Mouse (Mus musculus): ENCODE measurements at regions not wholly inside any gene's neighbourhood (a gene's known extent, or its start where the extent isn't known, plus 50 kb on each side); places are given as distances from the start of the nearest gene placed in this dataset.

- DNase-seq (ENCODE audit: low spot score in 2 of 2) = no peak
These were observed 251.9 kb downstream of the Foxo1 start for GRCm38 (mm10) chr3:52519910-52520608.

GRCm38 (mm10) chr3:52517808-52518207, 249.7 kb downstream of the Foxo1 start:
- no peak for DNase-seq (ENCODE audit: low spot score in 2 of 2)

GRCm38 (mm10) chr3:52516691-52517090, 248.6 kb downstream of the Foxo1 start:
- no peak for DNase-seq (ENCODE audit: low spot score in 2 of 2)

- DNase-seq (ENCODE audit: low spot score in 2 of 2) = no peak
These were observed 244.6 kb downstream of the Foxo1 start for GRCm38 (mm10) chr3:52512761-52513160.

GRCm38 (mm10) chr3:52511549-52511948, 243.4 kb downstream of the Foxo1 start:
- no peak for DNase-seq (ENCODE audit: low spot score in 2 of 2)

GRCm38 (mm10) chr3:52510831-52511230, 242.7 kb downstream of the Foxo1 start:
- no peak for DNase-seq (ENCODE audit: low spot score in 2 of 2)

- DNase-seq (ENCODE audit: low spot score in 2 of 2) = no peak
These were observed 242.1 kb downstream of the Foxo1 start for GRCm38 (mm10) chr3:52510088-52510765.

GRCm38 (mm10) chr3:52503925-52504324, 235.8 kb downstream of the Foxo1 start:
- no peak for DNase-seq (ENCODE audit: low spot score in 2 of 2)

GRCm38 (mm10) chr3:52502223-52502622, 234.1 kb downstream of the Foxo1 start:
- peak; percentile 45 to 60 for DNase-seq (ENCODE audit: low spot score in 2 of 2)

GRCm38 (mm10) chr3:52501614-52502013, 233.5 kb downstream of the Foxo1 start:
- DNase-seq (ENCODE audit: low spot score in 2 of 2) = no peak

GRCm38 (mm10) chr3:52500026-52500425, 231.9 kb downstream of the Foxo1 start:
- DNase-seq (ENCODE audit: low spot score in 2 of 2) = no peak

- DNase-seq (ENCODE audit: low spot score in 2 of 2) = no peak
These were observed 231.4 kb downstream of the Foxo1 start for GRCm38 (mm10) chr3:52499581-52499980.

- DNase-seq (ENCODE audit: low spot score in 2 of 2) = no peak
These were observed 230.5 kb downstream of the Foxo1 start for GRCm38 (mm10) chr3:52498506-52499228.

GRCm38 (mm10) chr3:52496965-52497364, 228.8 kb downstream of the Foxo1 start:
- no peak for DNase-seq (ENCODE audit: low spot score in 2 of 2)

GRCm38 (mm10) chr3:52495401-52495800, 227.3 kb downstream of the Foxo1 start:
- no peak for DNase-seq (ENCODE audit: low spot score in 2 of 2)

GRCm38 (mm10) chr3:52494924-52495323, 226.8 kb downstream of the Foxo1 start:
- no peak for DNase-seq (ENCODE audit: low spot score in 2 of 2)

GRCm38 (mm10) chr3:52479186-52479585, 211.1 kb downstream of the Foxo1 start:
- DNase-seq (ENCODE audit: low spot score in 2 of 2) = no peak

GRCm38 (mm10) chr3:52469900-52470299, 201.8 kb downstream of the Foxo1 start:
- no peak for DNase-seq (ENCODE audit: low spot score in 2 of 2)

- DNase-seq (ENCODE audit: low spot score in 2 of 2) = no peak
These were observed 201.3 kb downstream of the Foxo1 start for GRCm38 (mm10) chr3:52469397-52469796.

- DNase-seq (ENCODE audit: low spot score in 2 of 2) = no peak
These were observed 200.2 kb downstream of the Foxo1 start for GRCm38 (mm10) chr3:52468326-52468725.

- DNase-seq (ENCODE audit: low spot score in 2 of 2) = no peak
These were observed 199.7 kb downstream of the Foxo1 start for GRCm38 (mm10) chr3:52467876-52468275.

- no peak for DNase-seq (ENCODE audit: low spot score in 2 of 2)
These were observed 198.9 kb downstream of the Foxo1 start for GRCm38 (mm10) chr3:52466984-52467565.
